Mouse (Mus musculus) intestine, postnatal 0 days (tissue): Measurements from ENCODE around the gene Jam3. TPM values are rescaled to one million over a fixed set of nuclear protein-coding genes. Genes with fewer than 3 reads are reported as not detected.

ENCODE experiments used
- ATAC-seq: fragments of 200-750 bp; cut with Nextera tagmentation; 2 replicates; pipeline ENCODE4 v1.8.0; 2017; ENCODE audit warnings: mild to moderate bottlenecking, moderate TSS enrichment, moderate library complexity
- H3K27ac ChIP-seq: fragments of 300-500 bp; sonication (generic); 2 replicates; pipeline ENCODE4 v1.5.1; 2014; ENCODE audit warnings: mild to moderate bottlenecking, low read depth, low read length, moderate library complexity
- H3K27me3 ChIP-seq: fragments of 300-500 bp; sonication (generic); replicated peaks from 2 replicates; pipeline ENCODE4 v1.6.1; 2014; ENCODE audit warnings: low read length, mixed read lengths; ENCODE audit not compliant: control insufficient read depth, insufficient read depth
- H3K36me3 ChIP-seq: fragments of 300-500 bp; sonication (generic); 2 replicates; pipeline ENCODE4 v1.6.1; 2014; ENCODE audit warnings: mild to moderate bottlenecking, moderate library complexity; ENCODE audit not compliant: control insufficient read depth, insufficient read depth
- H3K4me1 ChIP-seq: fragments of 300-500 bp; sonication (generic); replicated peaks from 2 replicates; pipeline ENCODE4 v1.6.1; 2014; ENCODE audit warnings: antibody characterized with exemption, low read length, mixed read lengths; ENCODE audit not compliant: control insufficient read depth, insufficient read depth
- H3K4me2 ChIP-seq: fragments of 300-500 bp; sonication (generic); replicated peaks from 2 replicates; pipeline ENCODE4 v1.6.1; 2014; ENCODE audit warnings: low read depth, mild to moderate bottlenecking, moderate library complexity
- H3K4me3 ChIP-seq: fragments of 300-500 bp; sonication (generic); 2 replicates; pipeline ENCODE4 v1.5.1; 2014; ENCODE audit warnings: low read depth, low read length
- H3K9ac ChIP-seq: fragments of 300-500 bp; sonication (generic); 2 replicates; pipeline ENCODE4 v1.6.1; 2014; ENCODE audit warnings: mild to moderate bottlenecking, low read depth, low read length
- H3K9me3 ChIP-seq: fragments of 300-500 bp; sonication (generic); 2 replicates; pipeline ENCODE4 v1.6.1; 2016; ENCODE audit warnings: mixed run types; ENCODE audit not compliant: control insufficient read depth
- CTCF ChIP-seq: sonication (generic); IDR thresholded peaks from 2 replicates; pipeline ENCODE4 v1.5.1; 2016; ENCODE audit warnings: low read depth, mild to moderate bottlenecking, control low read depth, antibody characterized with exemption, moderate library complexity
- WGBS: fragments of 180-500 bp; shearing (Covaris S2); extraction: QIAGEN DNeasy Blood & Tissue Kit; methylation state at CpG from one replicate; pipeline ENCODE4 v1.1.7; 2014; 5-methylcytosine and 5-hydroxymethylcytosine counted together
- polyA plus RNA-seq: library from polyadenylated mRNA; unstranded; fragments of >200 nt; fragmentation: Nextera tagmentation; extraction: Ambion mirVana; gene quantifications from 2 replicates; pipeline ENCODE4 v1.2.1, GENCODE M21; 2015

The Jam3 gene
- polyA plus RNA-seq, 1 experiment from 2014 or later = 17.8 TPM

DNA sequence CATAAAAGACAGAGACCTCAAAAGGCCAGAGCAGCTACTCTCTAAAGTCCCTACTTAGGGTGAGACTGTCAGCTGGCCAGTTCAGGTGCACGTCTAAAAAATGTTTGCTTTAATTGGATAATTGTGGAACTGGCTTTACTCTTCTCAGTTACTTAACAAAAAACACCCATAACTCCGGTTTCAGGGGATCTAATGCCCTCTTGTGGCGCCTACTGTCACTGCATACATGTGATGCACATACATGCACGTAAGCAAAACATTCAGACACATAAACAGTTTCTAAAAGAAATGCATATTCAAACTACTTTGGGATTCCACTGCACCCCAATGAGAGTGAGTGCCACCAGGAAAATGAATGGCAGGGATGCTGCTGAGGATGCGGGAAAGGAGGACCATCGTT lies 28.7 kb downstream of the Jam3 start:
- H3K27ac ChIP-seq = no peak overlapping the region
- no peaks in the 10 kb centered on the region for H3K4me1 ChIP-seq
- TF ChIP-seq CTCF = peak; percentile 30
- WGBS = 86% methylated on average over 6 of the region's 6 CpGs
- no peak overlapping the region for H3K4me3 ChIP-seq
- no peaks in the 10 kb centered on the region for H3K9me3 ChIP-seq
- H3K4me2 ChIP-seq = no peak overlapping the region
- H3K27me3 ChIP-seq = no peaks in the 10 kb centered on the region
- H3K36me3 ChIP-seq = no peaks in the 10 kb centered on the region
- no peak for ATAC-seq
- H3K9ac ChIP-seq = no peak overlapping the region

DNA sequence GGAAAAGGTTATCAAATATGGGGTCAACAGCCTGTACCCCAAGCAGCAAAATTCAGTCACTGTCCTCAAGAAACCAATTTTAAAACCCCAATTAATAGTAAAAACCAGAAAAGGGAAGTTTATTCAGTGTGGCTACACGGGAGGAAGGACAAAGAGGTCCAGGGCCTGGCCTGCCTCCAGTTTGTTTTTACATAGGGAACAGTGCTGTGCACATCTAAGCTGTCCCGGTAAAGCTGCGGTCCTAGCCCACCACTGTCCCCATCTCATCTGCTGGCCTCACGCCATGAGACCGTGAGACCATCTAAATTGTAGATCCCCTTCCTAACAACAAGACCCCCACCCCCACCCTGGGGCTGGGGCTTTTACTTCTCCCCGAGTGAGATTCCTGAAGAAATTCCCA lies 29.8 kb downstream of the Jam3 start:
- Histone ChIP-seq H3K27me3 (no peaks in the 10 kb centered on the region), H3K9me3 (no peaks in the 10 kb centered on the region), H3K27ac (no peak overlapping the region), H3K4me3 (no peak overlapping the region), H3K4me1 (no peaks in the 10 kb centered on the region), H3K4me2 (no peak overlapping the region), H3K9ac (no peak overlapping the region), H3K36me3 (no peaks in the 10 kb centered on the region)
- no peak for ATAC-seq
- 59% methylated on average over 6 of the region's 6 CpGs for WGBS
- no peak for TF ChIP-seq CTCF

DNA sequence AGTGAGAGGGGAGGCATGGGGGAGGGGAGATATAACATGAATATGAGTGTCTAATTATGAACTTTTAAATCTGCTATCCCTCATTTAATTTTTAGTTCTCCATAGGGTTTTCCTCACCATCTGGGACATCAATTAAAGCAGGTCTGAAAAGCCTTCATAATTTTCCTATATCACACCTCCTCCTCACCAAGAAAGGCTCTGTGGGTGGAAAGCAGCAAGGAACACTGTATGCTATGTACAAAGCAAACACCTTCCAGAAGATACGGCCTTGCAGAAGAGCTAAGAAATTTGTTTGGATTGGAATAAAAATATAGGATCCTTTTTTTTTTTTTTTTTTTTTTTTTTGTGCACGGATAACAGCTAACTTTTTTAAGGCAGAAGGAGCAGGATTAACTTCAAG lies 31.3 kb downstream of the Jam3 start:
- no peak for ATAC-seq
- WGBS = 63% methylated on average over 2 of the region's 2 CpGs
- H3K4me2 ChIP-seq = no peak overlapping the region
- no peak overlapping the region for H3K4me3 ChIP-seq
- no peak overlapping the region for H3K9ac ChIP-seq
- H3K27me3 ChIP-seq = no peaks in the 10 kb centered on the region
- H3K4me1 ChIP-seq = no peaks in the 10 kb centered on the region
- H3K36me3 ChIP-seq = no peaks in the 10 kb centered on the region
- H3K27ac ChIP-seq = no peak overlapping the region
- no peak for TF ChIP-seq CTCF
- H3K9me3 ChIP-seq = no peaks in the 10 kb centered on the region

- H3K9ac ChIP-seq = no peak overlapping the region
- no peaks in the 10 kb centered on the region for H3K4me1 ChIP-seq
- ATAC-seq = no peak
- no peak overlapping the region for H3K4me2 ChIP-seq
- TF ChIP-seq CTCF = no peak
- H3K36me3 ChIP-seq = no peaks in the 10 kb centered on the region
- H3K9me3 ChIP-seq = no peaks in the 10 kb centered on the region
- no peak overlapping the region for H3K4me3 ChIP-seq
- no peak overlapping the region for H3K27ac ChIP-seq
- 81% methylated on average over 4 of the region's 4 CpGs for WGBS
- no peaks in the 10 kb centered on the region for H3K27me3 ChIP-seq
Measured at GRCm38 (mm10) chr9:27122963-27123362, 32.3 kb downstream of the Jam3 start.

DNA sequence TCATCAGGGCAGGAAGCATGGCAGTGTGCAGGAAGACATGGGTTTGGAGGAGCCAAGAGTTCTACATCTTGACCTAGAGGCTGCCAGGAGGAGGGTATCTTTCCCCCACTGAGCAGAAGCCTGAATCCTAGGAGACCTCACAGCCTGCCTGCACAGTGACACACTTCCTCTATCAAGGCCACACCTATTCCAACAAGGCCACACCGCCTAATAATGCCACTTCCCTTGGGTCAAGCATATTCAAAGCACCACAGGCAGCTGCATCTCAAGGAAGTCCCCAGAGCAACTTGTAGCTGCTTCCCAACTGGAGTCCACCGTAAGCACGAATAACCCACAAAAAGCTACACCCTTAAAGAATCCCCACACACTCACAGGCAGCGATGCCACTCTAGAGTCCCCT lies 33.1 kb downstream of the Jam3 start:
- Histone ChIP-seq H3K9ac (no peak overlapping the region), H3K27ac (no peak overlapping the region), H3K4me2 (no peak overlapping the region), H3K27me3 (no peaks in the 10 kb centered on the region), H3K9me3 (no peaks in the 10 kb centered on the region), H3K36me3 (no peaks in the 10 kb centered on the region), H3K4me3 (no peak overlapping the region), H3K4me1 (no peaks in the 10 kb centered on the region)
- ATAC-seq = no peak
- no peak for TF ChIP-seq CTCF
- 82% methylated on average over 4 of the region's 4 CpGs for WGBS

- Histone ChIP-seq H3K36me3 (no peaks in the 10 kb centered on the region), H3K4me2 (no peak overlapping the region), H3K4me3 (no peak overlapping the region), H3K9me3 (no peaks in the 10 kb centered on the region), H3K9ac (no peak overlapping the region), H3K27me3 (no peaks in the 10 kb centered on the region), H3K4me1 (no peaks in the 10 kb centered on the region), H3K27ac (no peak overlapping the region)
- ATAC-seq = no peak
- no peak for TF ChIP-seq CTCF
- WGBS = 82% methylated on average over 9 of the region's 9 CpGs
Measured at GRCm38 (mm10) chr9:27121254-27121653, 34.0 kb downstream of the Jam3 start.

DNA sequence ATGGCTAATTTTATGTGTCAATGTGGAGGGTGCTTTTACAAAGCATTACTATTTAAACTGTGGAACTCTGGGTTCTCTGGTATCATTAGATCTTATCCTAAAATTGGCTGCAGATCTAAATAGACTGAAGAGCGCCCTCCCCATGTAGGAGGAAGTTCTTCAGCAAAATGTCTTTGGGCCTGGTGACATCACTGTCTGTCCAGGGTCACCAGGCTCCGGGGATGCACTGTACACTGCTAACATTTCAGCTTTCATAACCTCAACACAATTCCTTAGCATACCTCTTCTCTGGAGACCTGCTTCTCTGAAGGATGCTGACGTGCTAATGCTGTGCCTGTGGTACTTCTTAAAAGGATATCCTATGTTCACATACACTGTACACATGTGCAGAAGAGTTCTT lies 43.5 kb downstream of the Jam3 start:
- Histone ChIP-seq H3K4me2 (no peak overlapping the region), H3K9me3 (no peaks in the 10 kb centered on the region), H3K9ac (no peak overlapping the region), H3K4me3 (no peak overlapping the region), H3K27me3 (no peaks in the 10 kb centered on the region), H3K4me1 (no peaks in the 10 kb centered on the region), H3K27ac (no peak overlapping the region), H3K36me3 (no peaks in the 10 kb centered on the region)
- 86% methylated on average over 3 of the region's 3 CpGs for WGBS
- ATAC-seq = no peak
- no peak for TF ChIP-seq CTCF
